Mouse (Mus musculus): ENCODE data around the gene Ikzf2.

The Ikzf2 gene

DNA sequence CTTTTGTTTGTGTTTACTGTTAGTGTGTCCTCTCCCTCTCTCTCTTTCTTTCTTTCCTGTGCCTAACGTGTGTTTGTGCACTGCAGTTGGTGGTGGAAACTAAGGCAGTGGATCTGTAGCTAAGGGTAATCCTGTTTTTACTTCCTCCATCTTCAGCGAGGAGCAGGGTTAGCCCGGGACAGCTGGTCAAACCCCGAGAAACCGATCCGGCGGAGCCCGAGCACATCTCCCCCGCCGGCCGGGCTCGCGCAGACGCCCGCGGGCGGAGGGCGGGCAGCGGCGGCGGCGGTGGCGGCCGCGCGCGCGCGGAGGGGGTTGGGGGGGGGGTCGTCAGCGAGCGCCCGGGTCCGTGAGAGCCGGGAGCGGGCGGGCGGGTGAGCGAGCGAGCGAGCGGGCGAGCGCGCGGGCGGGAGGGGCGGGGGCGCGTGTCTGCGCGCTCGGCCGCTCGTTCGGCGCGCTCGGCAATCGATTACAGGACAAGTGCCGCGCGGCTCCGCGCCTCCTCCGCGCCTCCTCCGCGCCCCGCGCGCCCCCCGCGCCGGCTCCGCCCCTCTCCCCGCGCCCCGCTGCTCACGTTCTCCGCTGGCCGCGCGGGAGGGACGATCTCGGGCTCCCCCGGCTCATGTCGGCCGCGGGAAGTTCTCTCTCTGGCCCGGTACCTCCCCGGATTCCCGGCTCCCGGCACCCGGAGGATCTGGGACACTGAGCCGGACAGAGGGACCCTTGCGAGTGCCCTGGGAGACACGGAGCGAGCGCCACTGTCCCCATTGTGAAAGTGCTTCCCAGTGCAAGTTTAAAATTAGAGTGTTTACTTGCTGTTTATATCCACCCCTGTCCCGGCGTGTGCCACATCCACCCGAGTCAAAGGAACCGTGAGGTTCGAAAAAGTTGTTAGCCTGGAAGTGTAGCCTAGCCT, at the start of gene Ikzf2:
Gene Ikzf2 (minus strand): TSS at position 170 of the 916 bp plus-strand sequence.
- peak; percentile 87 for DNase-seq (ENCODE audit: low read depth, low spot score)

- DNase-seq (ENCODE audit: low read depth, low spot score): no peak
Measured at GRCm38 (mm10) chr1:69729729-69730128, 42.7 kb upstream of the Ikzf2 start.

- DNase-seq (ENCODE audit: low read depth, low spot score): no peak
Measured at GRCm38 (mm10) chr1:69729031-69729679, 42.1 kb upstream of the Ikzf2 start.

DNA sequence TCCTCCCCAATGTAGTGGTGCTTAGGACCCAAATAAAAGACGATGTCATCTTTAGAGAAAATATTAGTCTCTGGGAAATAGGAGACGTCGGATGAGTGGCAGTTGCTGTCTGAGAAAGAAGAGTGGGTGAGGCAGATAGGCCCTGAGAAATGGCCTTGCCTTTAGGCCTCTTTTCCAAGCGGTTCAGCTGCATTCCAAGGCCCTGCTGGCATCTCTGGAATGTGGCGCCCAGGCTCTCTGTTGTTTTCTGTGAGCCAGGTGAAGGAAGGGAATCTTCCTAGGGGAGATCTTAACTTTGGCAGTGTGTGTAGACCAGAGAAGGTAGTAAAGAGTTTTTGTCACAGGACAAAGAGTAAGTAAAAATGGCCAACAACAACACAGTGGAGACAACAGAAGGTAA, 40.9 kb upstream of the Ikzf2 start:
- no peak for DNase-seq (ENCODE audit: low read depth, low spot score)

GRCm38 (mm10) chr1:69717107-69717506, 30.1 kb upstream of the Ikzf2 start:
- no peak for DNase-seq (ENCODE audit: low read depth, low spot score)

GRCm38 (mm10) chr1:69708571-69708970, 21.5 kb upstream of the Ikzf2 start:
- DNase-seq (ENCODE audit: low read depth, low spot score): no peak

- DNase-seq (ENCODE audit: low read depth, low spot score): peak; percentile 14
Measured at GRCm38 (mm10) chr1:69703506-69704156, 16.6 kb upstream of the Ikzf2 start.

DNA sequence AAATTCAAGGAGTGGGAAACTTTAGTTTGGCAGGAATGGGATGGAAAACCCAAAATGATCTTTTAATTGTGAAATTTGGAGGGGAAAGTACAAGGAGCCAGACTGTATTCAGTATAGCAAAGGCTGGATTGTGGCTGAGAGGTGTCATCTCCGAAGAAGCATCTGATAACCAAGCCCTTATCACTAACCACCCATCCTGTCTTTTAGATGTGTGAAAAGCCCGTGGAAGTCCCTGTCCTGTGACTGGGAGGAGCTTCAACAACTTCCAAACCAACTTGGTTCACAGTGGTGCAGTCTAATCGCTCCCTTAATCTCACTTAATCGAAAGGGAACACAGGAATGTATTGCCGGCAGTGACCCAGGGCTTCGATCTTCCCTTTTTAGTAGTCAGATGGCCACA, 4.9 kb upstream of the Ikzf2 start:
- DNase-seq (ENCODE audit: low read depth, low spot score): peak; percentile 65

GRCm38 (mm10) chr1:69688961-69689360, 1.9 kb upstream of the Ikzf2 start:
- peak; percentile 77 for DNase-seq (ENCODE audit: low read depth, low spot score)

GRCm38 (mm10) chr1:69688118-69688517, 1.1 kb upstream of the Ikzf2 start:
- no peak for DNase-seq (ENCODE audit: low read depth, low spot score)

GRCm38 (mm10) chr1:69686741-69687075, 337 bp downstream of the Ikzf2 start:
- DNase-seq (ENCODE audit: low read depth, low spot score): no peak

DNA sequence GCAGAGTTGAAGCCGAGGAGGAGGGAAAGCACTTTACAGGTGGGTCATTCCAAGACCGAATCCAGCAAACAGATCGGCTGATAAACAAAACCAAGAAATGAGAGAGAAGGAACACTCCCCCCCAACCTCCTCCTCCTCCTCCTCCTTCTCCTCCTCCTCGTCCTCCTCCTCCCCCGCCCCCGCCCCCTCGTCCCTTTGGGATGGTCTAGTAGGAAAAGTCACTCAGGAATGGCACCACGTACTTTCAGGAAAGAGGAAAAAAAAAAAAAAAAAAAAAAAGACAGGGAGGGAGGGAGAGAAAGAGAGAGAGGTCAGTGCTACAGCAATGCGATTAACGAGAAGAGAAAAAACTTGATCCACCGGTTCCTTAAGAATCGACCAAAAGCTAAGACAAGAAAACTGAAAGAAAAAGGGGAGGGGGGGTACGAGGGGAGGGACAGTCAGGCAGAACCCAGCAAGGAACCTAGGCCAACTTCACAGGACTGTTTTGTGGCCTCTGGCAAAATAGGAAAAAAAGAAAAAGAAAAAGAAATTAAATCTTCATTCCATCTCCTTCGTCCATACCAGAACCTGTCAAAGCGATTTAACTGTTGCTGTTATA, 1.1 kb downstream of the Ikzf2 start:
- peak; percentile 43 for DNase-seq (ENCODE audit: low read depth, low spot score)

DNA sequence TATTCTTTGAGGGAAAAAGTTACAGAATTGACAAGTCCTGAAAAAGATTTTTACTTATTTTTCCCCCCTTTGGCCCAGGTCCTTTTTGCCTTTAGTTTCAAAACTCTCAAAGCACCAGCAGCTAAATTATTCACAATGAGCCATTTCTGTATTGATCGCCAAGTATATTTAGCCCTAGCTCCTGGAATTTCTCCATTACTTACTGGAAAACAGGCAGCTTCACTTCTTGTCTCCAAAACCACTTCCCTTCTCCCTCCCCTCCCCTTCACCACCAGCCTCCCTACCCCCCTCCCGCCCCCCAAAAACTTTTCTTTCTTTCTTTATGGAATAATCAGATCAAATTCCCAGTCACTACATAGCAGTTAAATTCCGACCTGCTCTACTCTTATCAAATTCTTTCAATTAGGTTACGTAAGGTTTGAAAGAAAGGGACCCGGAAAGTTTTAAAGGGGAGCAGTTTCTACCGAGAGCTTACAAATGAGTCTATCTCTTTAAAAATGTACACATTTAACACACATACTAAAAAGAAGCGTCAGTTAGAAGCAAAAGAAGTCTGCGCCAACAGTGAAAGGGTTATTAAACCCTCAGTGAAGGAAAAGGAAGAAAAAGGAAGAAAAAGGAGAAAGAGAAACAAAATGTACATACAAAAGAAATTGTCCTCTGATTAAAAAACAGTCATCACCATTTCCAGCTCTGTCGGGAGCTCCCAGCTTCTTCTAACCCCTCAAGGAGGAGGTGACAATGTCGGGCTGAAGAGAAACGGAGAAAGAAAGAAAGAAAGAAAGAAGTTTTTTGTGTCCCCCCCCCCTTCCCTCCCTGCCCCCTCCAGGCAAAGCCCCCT, 1.8 kb downstream of the Ikzf2 start:
- peak; percentile 22 for DNase-seq (ENCODE audit: low read depth, low spot score)

GRCm38 (mm10) chr1:69684280-69685040, 2.6 kb downstream of the Ikzf2 start:
- DNase-seq (ENCODE audit: low read depth, low spot score): peak; percentile 23

GRCm38 (mm10) chr1:69683851-69684250, 3.2 kb downstream of the Ikzf2 start:
- no peak for DNase-seq (ENCODE audit: low read depth, low spot score)

- DNase-seq (ENCODE audit: low read depth, low spot score): peak; percentile 70
Measured at GRCm38 (mm10) chr1:69683058-69683457, 4.0 kb downstream of the Ikzf2 start.

GRCm38 (mm10) chr1:69682261-69682660, 4.8 kb downstream of the Ikzf2 start:
- peak; percentile 30 for DNase-seq (ENCODE audit: low read depth, low spot score)

DNA sequence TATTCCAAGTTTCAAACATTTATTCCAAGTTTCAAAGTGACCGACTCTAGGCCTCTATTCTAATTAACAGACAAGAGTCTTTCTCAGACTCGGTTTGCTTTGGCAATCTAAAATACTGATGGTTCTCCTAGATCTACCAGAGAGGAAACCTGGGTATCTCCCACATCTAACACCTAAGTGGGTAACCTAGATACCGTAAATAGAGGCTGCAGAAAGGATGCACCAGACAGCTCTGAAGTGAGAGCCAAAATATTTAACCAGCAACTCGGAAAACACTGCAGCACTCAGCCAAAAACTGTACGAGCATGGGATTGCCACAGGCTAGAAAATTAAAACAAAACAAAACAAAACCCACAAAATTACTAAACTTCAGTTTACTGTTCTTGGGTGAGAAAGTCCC, 6.0 kb downstream of the Ikzf2 start:
- DNase-seq (ENCODE audit: low read depth, low spot score): peak; percentile 68

- DNase-seq (ENCODE audit: low read depth, low spot score): peak; percentile 28
Measured at GRCm38 (mm10) chr1:69680501-69680900, 6.5 kb downstream of the Ikzf2 start.

DNA sequence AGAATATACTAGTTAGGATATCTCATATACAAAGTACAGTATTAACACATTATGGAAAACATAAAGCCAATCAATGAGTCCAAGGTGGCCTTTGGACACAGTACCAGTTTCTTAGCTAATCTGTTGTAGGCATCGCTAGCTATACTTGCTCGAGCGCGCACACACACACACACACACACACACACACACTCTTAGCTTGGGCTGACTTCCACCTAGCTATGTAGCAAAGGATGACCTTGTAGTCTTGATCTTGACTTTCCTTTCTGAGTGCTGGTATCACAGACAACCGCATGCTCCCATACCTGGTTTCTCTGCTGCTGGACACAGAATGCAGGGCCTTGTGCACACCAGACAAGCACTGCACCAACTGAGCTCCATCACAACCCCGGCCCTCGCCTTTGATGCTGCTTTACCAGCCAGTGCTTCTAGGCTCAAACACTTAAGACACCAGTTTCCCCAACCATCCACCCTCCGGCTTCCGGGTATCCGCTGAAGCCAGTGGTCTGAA, 17.1 kb downstream of the Ikzf2 start:
- DNase-seq (ENCODE audit: low read depth, low spot score): no peak

All from CD4-positive helper T cell, adult 2 months (primary cell).